Mouse (Mus musculus) forebrain, embryonic 15.5 days (tissue): ENCODE measurements around the gene Prdm10. TPM values are rescaled to one million over a fixed set of nuclear protein-coding genes. Genes with fewer than 3 reads are reported as not detected.
A peak's percentile ranks its signal among the peaks of the same experiment; 100 is the strongest.

Source experiments
- ATAC-seq: fragments of 200-750 bp; cut with Nextera tagmentation; replicated peaks from 2 replicates; pipeline ENCODE4 v1.8.0; 2017; ENCODE audit warnings: mild to moderate bottlenecking, moderate TSS enrichment, moderate library complexity
- H3K27ac ChIP-seq: fragments of 300-500 bp; sonication (generic); replicated peaks from 2 replicates; pipeline ENCODE4 v1.5.1; 2015; ENCODE audit warnings: mild to moderate bottlenecking, inconsistent platforms
- H3K27me3 ChIP-seq: fragments of 300-500 bp; sonication (generic); 2 replicates; pipeline ENCODE4 v1.6.1; 2015; ENCODE audit warnings: inconsistent platforms
- H3K36me3 ChIP-seq: fragments of 300-500 bp; sonication (generic); 2 replicates; pipeline ENCODE4 v1.6.1; 2015; ENCODE audit warnings: mild to moderate bottlenecking, inconsistent platforms
- H3K4me1 ChIP-seq: fragments of 300-500 bp; sonication (generic); 2 replicates; pipeline ENCODE4 v1.6.1; 2015; ENCODE audit warnings: inconsistent platforms
- H3K4me2 ChIP-seq: fragments of 300-500 bp; sonication (generic); replicated peaks from 2 replicates; pipeline ENCODE4 v1.6.1; 2015; ENCODE audit warnings: mild to moderate bottlenecking, inconsistent platforms
- H3K4me3 ChIP-seq: fragments of 300-500 bp; sonication (generic); 2 replicates; pipeline ENCODE4 v1.5.1; 2015; ENCODE audit warnings: mild to moderate bottlenecking, inconsistent platforms
- H3K9ac ChIP-seq: fragments of 300-500 bp; sonication (generic); replicated peaks from 2 replicates; pipeline ENCODE4 v1.6.1; 2015; ENCODE audit warnings: mild to moderate bottlenecking, inconsistent platforms
- H3K9me3 ChIP-seq: fragments of 300-500 bp; sonication (generic); 2 replicates; pipeline ENCODE4 v1.6.1; 2016; ENCODE audit warnings: inconsistent platforms
- WGBS: fragments of 180-500 bp; shearing (Covaris S2); methylation state at CpG from one replicate; pipeline ENCODE4 v1.1.7; 2015; ENCODE audit warnings: mixed read lengths; 5-methylcytosine and 5-hydroxymethylcytosine counted together
- polyA plus RNA-seq: library from polyadenylated mRNA; unstranded; fragments of >200 nt; fragmentation: Nextera tagmentation; extraction: Ambion mirVana; gene quantifications from 2 replicates; pipeline ENCODE4 v1.2.1, GENCODE M21; 2015

Gene Prdm10
- polyA plus RNA-seq, 1 experiment from 2014 or later: 10.2 TPM

- peak overlapping the region; percentile 44; the same call in 1 of the 2 replicates for H3K27ac ChIP-seq
- no peaks in the 10 kb centered on the region for H3K27me3 ChIP-seq
- H3K9me3 ChIP-seq: no peaks in the 10 kb centered on the region
- WGBS: 46% methylated on average over 8 of the region's 8 CpGs
- H3K9ac ChIP-seq: no peak overlapping the region
- no peaks in the 10 kb centered on the region for H3K36me3 ChIP-seq
- H3K4me1 ChIP-seq: peaks cover 14% of the 10 kb centered on the region; the same call in 1 of the 2 replicates
- H3K4me3 ChIP-seq: no peak overlapping the region
- H3K4me2 ChIP-seq: no peak overlapping the region
- ATAC-seq: no peak
Measured at GRCm38 (mm10) chr9:31315983-31316382, 35.6 kb downstream of the Prdm10 start.

GRCm38 (mm10) chr9:31318956-31319355 lies 38.6 kb downstream of the Prdm10 start:
- Histone ChIP-seq H3K36me3 (no peaks in the 10 kb centered on the region), H3K9me3 (no peaks in the 10 kb centered on the region), H3K4me1 (peaks cover 22% of the 10 kb centered on the region), H3K27me3 (no peaks in the 10 kb centered on the region), H3K4me3 (no peak overlapping the region), H3K27ac (no peak overlapping the region), H3K9ac (no peak overlapping the region), H3K4me2 (no peak overlapping the region)
- ATAC-seq: no peak
- 48% methylated on average over 5 of the region's 5 CpGs for WGBS

GRCm38 (mm10) chr9:31320734-31321133 lies 40.4 kb downstream of the Prdm10 start:
- peaks cover 21% of the 10 kb centered on the region for H3K4me1 ChIP-seq
- no peak overlapping the region for H3K27ac ChIP-seq
- no peak for ATAC-seq
- no peak overlapping the region for H3K4me3 ChIP-seq
- no peaks in the 10 kb centered on the region for H3K27me3 ChIP-seq
- H3K9me3 ChIP-seq: no peaks in the 10 kb centered on the region
- 43% methylated on average over 1 of the region's 1 CpGs for WGBS
- no peak overlapping the region for H3K9ac ChIP-seq
- H3K36me3 ChIP-seq: no peaks in the 10 kb centered on the region
- H3K4me2 ChIP-seq: no peak overlapping the region

GRCm38 (mm10) chr9:31321526-31321925 lies 41.2 kb downstream of the Prdm10 start:
- Histone ChIP-seq H3K9ac (no peak overlapping the region), H3K4me3 (no peak overlapping the region), H3K4me1 (peaks cover 16% of the 10 kb centered on the region), H3K36me3 (no peaks in the 10 kb centered on the region), H3K27ac (no peak overlapping the region), H3K4me2 (no peak overlapping the region), H3K9me3 (no peaks in the 10 kb centered on the region), H3K27me3 (no peaks in the 10 kb centered on the region)
- no peak for ATAC-seq
- 22% methylated on average over 4 of the region's 4 CpGs for WGBS

- H3K9me3 ChIP-seq: no peaks in the 10 kb centered on the region
- no peak overlapping the region for H3K4me3 ChIP-seq
- no peaks in the 10 kb centered on the region for H3K36me3 ChIP-seq
- no peaks in the 10 kb centered on the region for H3K27me3 ChIP-seq
- no peak overlapping the region for H3K9ac ChIP-seq
- H3K4me1 ChIP-seq: peaks cover 16% of the 10 kb centered on the region
- no peak for ATAC-seq
- no peak overlapping the region for H3K4me2 ChIP-seq
- 79% methylated on average over 5 of the region's 5 CpGs for WGBS
- H3K27ac ChIP-seq: no peak overlapping the region
Measured at GRCm38 (mm10) chr9:31322090-31322489, 41.8 kb downstream of the Prdm10 start.

- H3K9ac ChIP-seq: no peak overlapping the region
- peaks cover 15% of the 10 kb centered on the region for H3K36me3 ChIP-seq
- ATAC-seq: no peak
- peaks cover 3% of the 10 kb centered on the region; the same call in 1 of the 2 replicates for H3K4me1 ChIP-seq
- H3K27me3 ChIP-seq: no peaks in the 10 kb centered on the region
- WGBS: 80% methylated on average over 3 of the region's 3 CpGs
- H3K9me3 ChIP-seq: no peaks in the 10 kb centered on the region
- H3K27ac ChIP-seq: no peak overlapping the region
- no peak overlapping the region for H3K4me3 ChIP-seq
- no peak overlapping the region for H3K4me2 ChIP-seq
Measured at GRCm38 (mm10) chr9:31330816-31331215, 50.5 kb downstream of the Prdm10 start.

- WGBS: 35% methylated on average over 4 of the region's 4 CpGs
- Histone ChIP-seq H3K4me1 (peaks cover 3% of the 10 kb centered on the region; the same call in 1 of the 2 replicates), H3K27me3 (no peaks in the 10 kb centered on the region), H3K9ac (no peak overlapping the region), H3K36me3 (peaks cover 19% of the 10 kb centered on the region), H3K27ac (no peak overlapping the region), H3K4me2 (no peak overlapping the region), H3K4me3 (no peak overlapping the region), H3K9me3 (no peaks in the 10 kb centered on the region)
- ATAC-seq: no peak
Measured at GRCm38 (mm10) chr9:31331246-31331645, 50.9 kb downstream of the Prdm10 start.

- H3K4me3 ChIP-seq: no peak overlapping the region
- 77% methylated on average over 3 of the region's 3 CpGs for WGBS
- no peaks in the 10 kb centered on the region for H3K27me3 ChIP-seq
- no peak for ATAC-seq
- peaks cover 24% of the 10 kb centered on the region for H3K36me3 ChIP-seq
- no peaks in the 10 kb centered on the region for H3K9me3 ChIP-seq
- no peak overlapping the region for H3K27ac ChIP-seq
- H3K9ac ChIP-seq: no peak overlapping the region
- H3K4me1 ChIP-seq: peaks cover 3% of the 10 kb centered on the region; the same call in 1 of the 2 replicates
- H3K4me2 ChIP-seq: no peak overlapping the region
Measured at GRCm38 (mm10) chr9:31331906-31332305, 51.6 kb downstream of the Prdm10 start.

- H3K9ac ChIP-seq: no peak overlapping the region
- no peaks in the 10 kb centered on the region for H3K27me3 ChIP-seq
- peaks cover 24% of the 10 kb centered on the region for H3K36me3 ChIP-seq
- no peak overlapping the region for H3K4me3 ChIP-seq
- no peak for ATAC-seq
- H3K27ac ChIP-seq: no peak overlapping the region
- H3K4me1 ChIP-seq: peaks cover 3% of the 10 kb centered on the region; the same call in 1 of the 2 replicates
- no peaks in the 10 kb centered on the region for H3K9me3 ChIP-seq
- H3K4me2 ChIP-seq: no peak overlapping the region
Measured at GRCm38 (mm10) chr9:31332826-31333225, 52.5 kb downstream of the Prdm10 start.

- Histone ChIP-seq H3K9me3 (no peaks in the 10 kb centered on the region), H3K27ac (no peak overlapping the region), H3K9ac (no peak overlapping the region), H3K36me3 (peaks cover 16% of the 10 kb centered on the region), H3K27me3 (no peaks in the 10 kb centered on the region), H3K4me1 (peaks cover 3% of the 10 kb centered on the region; the same call in 1 of the 2 replicates), H3K4me3 (no peak overlapping the region), H3K4me2 (no peak overlapping the region)
- WGBS: 69% methylated on average over 6 of the region's 6 CpGs
- ATAC-seq: no peak
Measured at GRCm38 (mm10) chr9:31334991-31335390, 54.7 kb downstream of the Prdm10 start.

- no peak for ATAC-seq
- H3K9me3 ChIP-seq: no peaks in the 10 kb centered on the region
- 49% methylated on average over 11 of the region's 11 CpGs for WGBS
Measured at GRCm38 (mm10) chr9:31344289-31344831, 64.0 kb downstream of the Prdm10 start.

GRCm38 (mm10) chr9:31346575-31347080 lies 66.3 kb downstream of the Prdm10 start:
- Histone ChIP-seq H3K27me3 (no peaks in the 10 kb centered on the region), H3K4me2 (no peak overlapping the region), H3K9ac (no peak overlapping the region), H3K4me1 (peaks cover 10% of the 10 kb centered on the region), H3K9me3 (no peaks in the 10 kb centered on the region), H3K36me3 (peaks cover 23% of the 10 kb centered on the region), H3K4me3 (no peak overlapping the region), H3K27ac (no peak overlapping the region)
- no peak for ATAC-seq
- WGBS: 84% methylated on average over 15 of the region's 15 CpGs

More at GRCm38 (mm10) chr9:31344289-31344831, 64.0 kb downstream of the Prdm10 start:
- H3K36me3 ChIP-seq: peaks cover 18% of the 10 kb centered on the region
- peaks cover 10% of the 10 kb centered on the region for H3K4me1 ChIP-seq
- H3K27me3 ChIP-seq: no peaks in the 10 kb centered on the region
- H3K4me3 ChIP-seq: no peak overlapping the region
- no peak overlapping the region for H3K4me2 ChIP-seq
- H3K9ac ChIP-seq: no peak overlapping the region
- peak overlapping the region; percentile 23; the same call in 1 of the 2 replicates for H3K27ac ChIP-seq

- peaks cover 10% of the 10 kb centered on the region for H3K4me1 ChIP-seq
- no peaks in the 10 kb centered on the region for H3K27me3 ChIP-seq
- WGBS: 83% methylated on average over 4 of the region's 4 CpGs
- H3K4me2 ChIP-seq: no peak overlapping the region
- no peak overlapping the region for H3K9ac ChIP-seq
- H3K36me3 ChIP-seq: peaks cover 27% of the 10 kb centered on the region
- no peak for ATAC-seq
- no peaks in the 10 kb centered on the region for H3K9me3 ChIP-seq
- no peak overlapping the region for H3K4me3 ChIP-seq
- no peak overlapping the region for H3K27ac ChIP-seq
Measured at GRCm38 (mm10) chr9:31348458-31348857, 68.1 kb downstream of the Prdm10 start.
